Mouse (Mus musculus) gastrocnemius, postnatal 25 days (tissue): ENCODE data around the gene Fam19a5. TPM values are rescaled to one million over a fixed set of nuclear protein-coding genes. Genes with fewer than 3 reads are reported as not detected.

Experiments used
- DNase-seq: peaks from one replicate; pipeline ENCODE4 v3.0.0; 2022
- microRNA-seq, 2 experiments: library from miRNA; unstranded; fragments of <30 nt; microRNA quantifications; one replicate each; pipeline ENCODE4 v1.2.0; 2021; ENCODE audit warnings: borderline replicate concordance in 2 of 2
- total RNA-seq, 2 experiments: library from RNA; stranded (reverse); gene quantifications; 1 replicate in 1 of 2; 2 replicates in 1 of 2; pipeline ENCODE4 v1.2.3; 2021

Gene Fam19a5
- total RNA-seq, 2 experiments from 2014 or later = 1.4 to 2.0 TPM

DNA sequence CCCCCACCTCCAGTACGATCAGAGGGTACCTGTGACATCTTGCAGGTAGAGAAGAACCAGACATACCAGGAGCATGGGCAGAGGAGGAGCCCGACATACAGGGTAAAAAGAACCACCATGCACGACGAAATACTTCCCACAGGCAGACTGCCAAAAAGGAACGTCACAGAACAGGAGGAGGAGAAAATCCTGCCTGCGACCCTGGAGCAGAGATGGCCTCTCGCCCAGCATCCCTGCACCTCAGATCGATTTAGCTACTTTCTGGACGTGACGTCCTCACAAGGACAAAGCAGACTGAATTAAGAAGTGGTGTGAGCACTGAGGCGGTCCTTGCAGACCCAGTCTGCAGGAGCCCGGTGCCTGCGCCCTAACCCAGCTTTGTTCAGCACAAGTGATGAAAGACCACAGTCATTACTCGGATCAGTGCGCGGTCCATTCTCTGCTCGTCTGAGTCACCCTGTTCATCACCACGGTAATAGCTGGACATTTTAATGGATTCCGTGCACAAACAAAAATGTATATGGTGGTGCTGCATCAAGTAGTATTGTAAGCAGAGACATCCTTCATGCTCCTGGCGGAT lies 182.6 kb downstream of the Fam19a5 start:
- DNase-seq = no peak

DNA sequence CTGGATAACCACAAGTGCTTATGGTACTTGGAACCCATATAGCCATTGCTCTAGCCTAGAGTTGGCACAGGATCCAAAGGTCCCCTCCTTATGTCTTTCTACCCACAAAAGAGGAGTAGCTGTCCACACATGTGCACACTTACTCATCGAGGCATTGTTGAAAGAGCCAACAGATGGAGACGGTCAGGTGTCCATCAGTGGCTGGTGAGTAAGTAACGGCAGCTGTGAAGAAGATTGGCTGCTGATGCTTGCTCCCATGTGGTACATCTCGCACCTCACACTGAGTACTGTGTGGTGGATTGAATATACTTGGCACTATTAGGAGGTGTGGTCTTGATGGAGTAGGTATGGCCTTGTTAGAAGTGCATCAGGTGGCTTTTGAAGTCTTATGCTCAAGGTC lies 192.2 kb downstream of the Fam19a5 start:
- DNase-seq = no peak

DNA sequence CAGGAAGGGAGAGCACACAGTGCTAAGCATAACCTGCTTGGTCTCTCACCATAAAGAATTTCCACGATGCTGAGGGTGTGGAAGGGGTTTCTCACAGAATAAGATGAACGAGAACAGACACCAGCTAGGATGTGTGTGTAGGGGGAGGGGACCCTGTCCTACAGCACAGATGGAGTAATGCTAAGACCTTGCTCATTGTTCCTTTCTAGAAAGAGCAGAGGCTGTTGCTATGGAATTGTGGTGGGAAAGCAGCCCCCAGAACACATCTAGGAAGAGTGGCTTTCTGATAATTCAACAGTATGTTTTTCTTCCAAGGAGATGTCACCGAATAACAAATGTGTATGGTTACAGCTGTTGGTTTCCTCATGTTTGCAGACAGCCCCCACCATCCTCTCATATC lies 211.4 kb downstream of the Fam19a5 start:
- no peak for DNase-seq

DNA sequence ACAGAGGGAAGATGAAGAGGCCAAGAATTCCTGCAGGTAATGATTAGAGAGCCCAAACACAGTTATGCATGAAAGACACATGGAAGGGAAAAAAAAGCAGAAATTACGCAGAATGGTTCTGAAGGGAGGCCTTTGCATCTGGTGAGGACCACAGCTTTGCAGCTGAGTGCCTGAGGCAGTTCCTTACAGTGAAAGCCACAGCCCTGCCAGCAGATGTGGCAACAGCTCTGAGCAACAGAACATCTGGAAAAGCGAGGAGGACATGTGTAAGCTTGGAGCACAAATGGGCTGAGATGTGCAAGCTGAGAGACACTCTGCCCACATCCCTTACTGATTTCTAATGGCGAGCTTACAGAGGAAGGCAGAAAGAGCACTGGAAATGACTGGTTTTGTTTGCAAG lies 221.8 kb downstream of the Fam19a5 start:
- DNase-seq = no peak

DNA sequence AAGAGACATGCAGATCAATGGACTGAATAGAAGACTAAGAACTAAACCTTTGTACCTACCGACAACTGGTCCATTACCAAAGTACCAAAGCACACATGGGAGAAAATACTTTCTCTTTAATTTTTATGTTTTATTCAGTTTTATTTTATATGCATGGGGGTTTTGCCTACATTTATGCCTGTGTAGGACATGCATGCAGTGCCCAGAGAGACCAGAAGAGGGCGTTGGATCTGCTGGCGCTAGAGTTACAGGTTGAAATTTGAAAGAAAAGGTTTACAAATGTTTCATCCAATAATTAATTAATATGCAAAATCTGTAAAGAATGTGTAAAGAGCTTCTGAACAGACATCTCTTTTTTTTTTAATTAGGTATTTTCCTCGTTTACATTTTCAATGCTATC lies 229.9 kb downstream of the Fam19a5 start:
- DNase-seq = no peak

DNA sequence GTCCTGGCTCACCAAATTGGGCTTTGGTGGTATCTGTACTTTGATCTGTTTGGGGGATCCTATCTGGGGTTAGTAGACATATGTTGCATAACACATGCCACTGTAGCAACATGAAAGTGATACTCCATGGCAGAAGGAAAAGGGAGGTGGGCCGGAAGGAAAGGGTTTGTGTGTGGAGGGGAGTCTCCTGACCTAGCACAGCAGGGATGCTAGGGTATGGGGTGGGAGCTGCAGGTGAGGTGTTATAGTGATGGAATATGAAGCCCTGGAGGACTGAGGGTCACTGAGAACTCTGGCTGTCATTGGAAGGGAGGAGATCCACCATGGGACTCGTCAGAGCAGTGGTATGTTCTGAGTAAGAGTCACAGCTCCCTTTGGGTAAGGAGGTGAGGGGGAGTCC lies 239.2 kb downstream of the Fam19a5 start:
- no peak for DNase-seq

DNA sequence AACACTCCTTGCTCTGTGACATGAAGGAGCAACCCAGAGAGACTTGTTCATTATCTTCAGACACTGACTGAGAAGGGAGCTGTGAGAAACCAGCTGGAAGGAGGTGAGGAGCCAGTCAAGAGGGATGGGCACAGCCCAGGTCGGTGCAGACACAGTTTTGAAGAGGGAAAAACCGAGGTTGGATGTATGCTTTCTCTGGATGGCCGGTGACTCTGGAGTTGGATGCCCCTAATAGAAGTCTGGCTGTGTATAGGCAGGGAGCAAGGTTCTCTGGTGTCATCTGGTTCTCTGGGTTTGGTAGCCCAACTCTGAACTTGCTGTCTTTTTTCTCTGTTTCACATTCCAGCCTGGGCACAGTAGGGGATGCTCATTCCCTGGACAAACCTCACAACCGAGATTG lies 245.6 kb downstream of the Fam19a5 start:
- DNase-seq = no peak

DNA sequence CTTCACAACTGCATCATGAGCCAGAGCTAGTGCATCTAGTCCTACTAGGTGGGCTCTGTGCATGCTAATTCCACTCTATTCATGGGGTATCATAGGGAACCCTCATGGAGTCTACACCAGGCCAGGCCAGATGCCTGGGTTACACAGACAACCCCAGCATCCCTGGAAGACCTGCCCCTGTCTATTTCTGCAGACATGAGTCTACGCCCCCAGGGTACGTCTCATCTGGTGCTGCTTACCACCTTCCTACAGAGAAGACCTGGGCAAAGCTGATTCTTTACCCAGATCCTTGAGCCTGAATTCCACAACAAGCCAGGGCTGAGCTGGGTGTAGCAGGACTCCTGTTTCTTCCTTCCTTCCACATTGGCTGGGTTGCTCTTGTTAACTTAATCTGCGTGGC lies 249.6 kb downstream of the Fam19a5 start:
- no peak for DNase-seq

DNA sequence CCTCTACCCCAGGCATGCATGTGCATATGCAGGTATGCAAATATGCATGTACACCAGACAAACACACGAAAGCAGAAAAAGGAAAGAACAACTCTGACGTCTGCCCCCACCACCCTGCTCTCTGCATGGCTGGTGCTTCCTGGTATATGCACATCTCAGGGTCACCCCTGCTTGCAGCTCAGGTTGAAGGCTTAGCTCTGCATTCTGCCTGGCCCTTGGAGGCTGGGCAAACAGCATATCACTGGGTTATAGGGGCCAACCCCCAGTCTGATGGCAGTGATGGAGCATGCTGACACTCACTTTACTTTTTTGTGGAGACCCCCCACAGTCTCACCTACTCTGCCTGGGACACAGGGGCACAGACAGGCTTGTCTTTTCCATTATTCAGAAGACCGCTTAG lies 252.5 kb downstream of the Fam19a5 start:
- no peak for DNase-seq

Small RNA genes lying within 50 kb of the gene (microRNA-seq; reads per million reads assigned to microRNA genes)
- 0 reads per million in 2 experiments for gene Mir6393
